In genomic region chr6:30681935-30682900, GRCm38 (mm10) we compare ENCODE assay signal across 8 mouse cellular contexts. TPM values are rescaled to one million over a fixed set of nuclear protein-coding genes. Genes with fewer than 3 reads are reported as not detected.
DNase-seq lines count a peak whose midpoint lies in the region; ATAC-seq lines count a peak whose summit lies in the region.

No protein-coding gene starts in this region.

- DNase-seq in frontal cortex, postnatal 25 days (ENCODE audit: low spot score in 2 of 2) = no peak
- DNase-seq in embryo, embryonic 11 days = peak; percentile 81
- DNase-seq in liver, embryonic 11.5 days (ENCODE audit: low spot score) = no peak
- DNase-seq in spleen, postnatal 10 days (ENCODE audit: low spot score in 2 of 2) = no peak
- no peak for DNase-seq in spleen, postnatal 14 days (ENCODE audit: low spot score in 2 of 2)
- DNase-seq in cerebellum, postnatal 36 days = no peak

- peaks cover 20% of the 10 kb centered on the region for H3K4me1 ChIP-seq in heart, embryonic 15.5 days (replicated peaks)
- peaks cover 21% of the 10 kb centered on the region for H3K4me1 ChIP-seq in liver, embryonic 11.5 days (replicated peaks; ENCODE audit: control insufficient read depth, insufficient read depth, low read length)

- no peak overlapping the region for H3K4me3 ChIP-seq in heart, embryonic 15.5 days
- H3K4me3 ChIP-seq in liver, embryonic 11.5 days (ENCODE audit: low read depth, low read length) = no peak overlapping the region

- peak overlapping the region; percentile 78 for H3K27ac ChIP-seq in heart, embryonic 15.5 days
- peak overlapping the region; percentile 73; the same call in 1 of the 2 replicates for H3K27ac ChIP-seq in liver, embryonic 11.5 days (ENCODE audit: low read depth, low read length)

- no peaks in the 10 kb centered on the region for H3K9me3 ChIP-seq in heart, embryonic 15.5 days (replicated peaks)
- no peaks in the 10 kb centered on the region for H3K9me3 ChIP-seq in liver, embryonic 11.5 days (ENCODE audit: control insufficient read depth, low read length)

- peak; percentile 72 for ATAC-seq in frontal cortex, adult (ENCODE audit: low TSS enrichment)
- 0 out of 2 replicates have a peak, but pooled peaks have one; percentile 55 for ATAC-seq in heart, embryonic 15.5 days (replicated peaks; ENCODE audit: insufficient number of reproducible peaks, insufficient read depth, low FRiP score, low read depth)
- no peak for ATAC-seq in liver, embryonic 11.5 days (replicated peaks; ENCODE audit: low FRiP score)

- 52% methylated on average over 13 of the region's 13 CpGs for WGBS in heart, embryonic 15.5 days
- 59% methylated on average over 13 of the region's 13 CpGs for WGBS in liver, embryonic 11.5 days

- no peaks in the 10 kb centered on the region for H3K27me3 ChIP-seq in heart, embryonic 15.5 days
- H3K27me3 ChIP-seq in liver, embryonic 11.5 days (replicated peaks; ENCODE audit: control insufficient read depth, insufficient read depth, low read length) = no peaks in the 10 kb centered on the region

- 0 out of 2 replicates have a peak overlapping the region, but pooled peaks have one; percentile 3 for H3K4me2 ChIP-seq in heart, embryonic 15.5 days
- peak overlapping the region; percentile 25; the same call in 1 of the 2 replicates for H3K4me2 ChIP-seq in liver, embryonic 11.5 days

- H3K36me3 ChIP-seq in heart, embryonic 15.5 days = no peaks in the 10 kb centered on the region
- no peaks in the 10 kb centered on the region for H3K36me3 ChIP-seq in liver, embryonic 11.5 days (ENCODE audit: control insufficient read depth, insufficient read depth, low read length)

- no peak overlapping the region for H3K9ac ChIP-seq in heart, embryonic 15.5 days
- H3K9ac ChIP-seq in liver, embryonic 11.5 days (ENCODE audit: low read depth, low read length) = 0 out of 2 replicates have a peak overlapping the region, but pooled peaks have one; percentile 14

RNA-seq across cellular contexts. Expression of gene Cep41, which starts 11.3 kb away (rescaled TPM):
- 9.3 and 10.0 TPM in 2 replicates for polyA plus RNA-seq in heart, embryonic 15.5 days (2015; fragmentation: Nextera tagmentation; extraction: Ambion mirVana)
- polyA plus RNA-seq in liver, embryonic 11.5 days (2014; fragmentation: Nextera tagmentation; extraction: Ambion mirVana) = 12.0 and 14.3 TPM in 2 replicates

RNA-seq across cellular contexts. Expression of gene Mest, which starts 41.1 kb away (rescaled TPM):
- polyA plus RNA-seq in heart, embryonic 15.5 days (2015; fragmentation: Nextera tagmentation; extraction: Ambion mirVana) = 1,527 and 1,993 TPM in 2 replicates
- 800 and 828 TPM in 2 replicates for polyA plus RNA-seq in liver, embryonic 11.5 days (2014; fragmentation: Nextera tagmentation; extraction: Ambion mirVana)

RNA-seq across cellular contexts. Expression of gene Cpa1, which starts 43.2 kb away (rescaled TPM):
- polyA plus RNA-seq in heart, embryonic 15.5 days (2015; fragmentation: Nextera tagmentation; extraction: Ambion mirVana) = 3.2 and 5.0 TPM in 2 replicates
- 0.69 and 1.0 TPM in 2 replicates for polyA plus RNA-seq in liver, embryonic 11.5 days (2014; fragmentation: Nextera tagmentation; extraction: Ambion mirVana)
